Mouse (Mus musculus): Measurements from ENCODE around the gene Mblac1.
"Not testable (repeated sequence)": the region's sequence is repeated elsewhere in the genome, so short reads cannot be mapped to it uniquely, and the experiment has no call there.

Gene Mblac1

GRCm38 (mm10) chr5:138207873-138208272, 13.8 kb downstream of the Mblac1 start:
- no peak for DNase-seq (ENCODE audit: low read depth, low spot score)

GRCm38 (mm10) chr5:138216632-138217031, 22.5 kb downstream of the Mblac1 start:
- not testable (repeated sequence) for DNase-seq (ENCODE audit: low read depth, low spot score)

DNA sequence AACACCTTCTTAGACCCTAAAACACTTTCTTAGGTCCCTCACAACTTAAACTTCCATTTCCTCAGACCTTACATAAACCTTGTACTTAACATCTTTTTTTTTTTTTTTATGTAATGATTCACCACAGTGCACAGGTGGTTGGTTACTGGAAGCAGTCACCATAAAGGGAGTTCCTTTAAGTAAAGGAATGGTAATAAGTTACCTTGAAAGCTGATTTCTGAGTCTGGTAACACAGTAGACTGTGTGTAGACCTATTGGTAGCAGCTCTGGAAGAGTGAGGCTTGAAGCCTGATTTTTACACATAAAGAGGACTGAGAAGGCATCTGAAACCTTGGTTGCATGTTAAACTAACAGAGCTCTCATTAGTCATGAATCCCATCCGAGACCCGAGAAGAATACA, 25.8 kb downstream of the Mblac1 start:
- no peak for DNase-seq (ENCODE audit: low read depth, low spot score)

DNA sequence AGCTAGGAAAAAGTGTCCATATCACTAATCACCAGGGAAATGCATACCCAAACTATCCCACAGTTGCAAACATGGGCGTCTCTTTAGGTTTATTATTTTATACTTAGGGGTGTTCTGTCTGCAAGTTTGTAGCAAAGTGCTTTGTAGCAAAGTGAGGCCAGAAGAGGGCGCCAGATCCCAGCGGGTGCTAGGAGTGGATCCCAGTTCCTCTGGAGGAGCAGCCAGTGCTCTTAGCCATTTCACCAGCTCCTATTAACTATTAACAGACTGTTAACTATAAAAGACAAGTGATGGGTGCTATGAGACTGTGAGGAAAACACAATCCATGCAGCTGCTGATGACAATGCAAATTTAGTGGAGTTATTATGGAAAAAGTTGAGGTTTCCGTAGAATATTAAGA, 28.0 kb downstream of the Mblac1 start:
- peak; percentile 61 for DNase-seq (ENCODE audit: low read depth, low spot score)

DNA sequence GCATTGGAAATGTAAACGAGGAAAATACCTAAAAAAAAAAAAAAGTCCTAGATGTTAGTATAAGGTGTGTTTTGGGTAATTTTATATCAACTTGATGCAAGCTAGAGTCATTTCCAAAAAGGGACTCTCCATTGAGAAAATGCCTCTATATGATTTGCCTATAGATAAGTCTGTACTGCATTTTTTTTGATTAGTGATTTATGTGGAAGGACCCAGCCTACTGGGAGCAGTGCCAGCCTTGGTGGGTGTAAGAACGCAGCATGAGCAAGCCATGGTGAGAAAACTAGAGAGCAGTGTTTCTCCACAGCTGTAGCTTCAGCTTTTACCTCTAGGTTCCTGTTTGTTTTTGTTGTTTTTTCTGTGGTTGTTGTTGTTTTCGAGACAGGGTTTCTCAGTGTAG, 29.2 kb downstream of the Mblac1 start:
- DNase-seq (ENCODE audit: low read depth, low spot score): no peak

- DNase-seq (ENCODE audit: low read depth, low spot score): no peak
Observed at GRCm38 (mm10) chr5:138225700-138226099, 31.6 kb downstream of the Mblac1 start, which contains the start of gene Nxpe5. Gene Nxpe5 (plus strand): TSS chr5:138225898.

DNA sequence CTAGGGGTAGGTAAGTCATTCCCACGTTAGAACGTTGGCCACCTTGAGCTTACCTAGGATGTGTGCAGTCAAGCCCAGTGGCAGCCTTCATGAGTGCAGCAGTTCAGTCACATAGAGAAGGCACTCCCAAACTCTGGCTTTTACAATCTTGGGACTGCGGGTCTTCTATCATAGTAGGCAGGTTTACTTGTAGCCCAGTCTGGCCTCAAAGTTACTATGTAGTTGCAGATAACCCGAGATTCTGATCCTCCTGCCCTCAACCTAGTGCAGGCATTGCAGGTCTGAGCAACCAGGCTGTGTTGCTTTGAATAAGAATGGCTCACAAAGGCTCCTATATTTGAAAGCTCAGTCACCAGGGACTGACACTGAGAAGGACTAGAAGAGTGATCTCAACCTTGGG, 32.4 kb downstream of the Mblac1 start:
- no peak for DNase-seq (ENCODE audit: low read depth, low spot score)

DNA sequence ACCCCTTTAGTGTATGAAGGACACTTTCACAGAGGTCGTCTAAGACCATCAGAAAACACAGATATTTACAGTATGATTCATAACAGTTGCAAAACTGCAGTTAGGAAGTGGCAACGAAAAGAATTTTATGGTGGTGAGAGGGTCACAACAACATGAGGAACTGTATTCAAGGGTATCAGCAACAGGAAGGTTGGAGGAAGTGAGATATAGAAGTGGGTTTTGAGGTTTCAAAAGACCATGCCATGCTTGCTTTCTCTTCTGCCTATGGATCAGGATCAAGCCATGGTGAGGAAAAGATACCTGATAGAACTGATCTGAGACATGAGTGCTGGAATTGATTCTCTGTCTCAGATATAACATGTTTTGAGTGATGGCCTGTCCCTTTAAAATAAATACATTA, 33.3 kb downstream of the Mblac1 start:
- DNase-seq (ENCODE audit: low read depth, low spot score): no peak

DNA sequence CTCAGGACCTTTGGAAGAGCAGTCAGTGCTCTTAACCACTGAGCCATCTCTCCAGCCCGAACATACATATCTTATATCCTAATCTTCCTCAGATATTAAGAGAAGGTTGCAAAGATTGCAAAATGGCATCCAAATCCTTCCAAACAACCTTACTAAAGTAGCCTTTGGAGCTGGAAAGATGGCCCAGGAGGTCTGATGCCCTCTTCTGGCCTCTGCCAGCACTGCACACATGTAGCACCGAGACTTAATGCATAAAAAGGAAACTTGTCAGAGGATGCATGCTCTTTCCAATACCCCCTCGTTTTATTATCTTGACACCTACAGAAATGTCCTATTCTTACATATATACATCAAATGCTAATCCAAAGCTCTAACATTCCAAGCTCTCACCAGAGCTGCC, 33.9 kb downstream of the Mblac1 start:
- no peak for DNase-seq (ENCODE audit: low read depth, low spot score)

DNA sequence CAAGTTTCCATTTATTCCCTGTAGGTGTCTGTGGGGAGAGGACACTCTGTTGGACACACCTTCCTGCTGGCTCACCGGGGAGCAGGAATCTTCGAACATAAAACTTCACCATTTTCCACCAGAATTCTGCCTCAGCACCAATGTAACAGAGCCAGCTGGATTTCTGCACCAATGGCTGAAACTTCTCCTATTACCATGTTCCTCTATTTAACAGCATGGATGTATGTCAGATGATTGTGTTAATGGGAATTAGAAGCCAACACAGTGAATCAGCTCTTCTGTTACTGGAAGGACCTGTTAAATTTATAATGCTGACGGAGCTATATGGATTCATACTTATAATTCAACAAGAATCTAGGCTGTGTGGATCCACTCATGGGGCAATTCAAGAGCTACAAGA, 35.4 kb downstream of the Mblac1 start:
- no peak for DNase-seq (ENCODE audit: low read depth, low spot score)

GRCm38 (mm10) chr5:138233778-138234177, 39.7 kb downstream of the Mblac1 start:
- DNase-seq (ENCODE audit: low read depth, low spot score): no peak

GRCm38 (mm10) chr5:138234224-138234623, 40.1 kb downstream of the Mblac1 start:
- no peak for DNase-seq (ENCODE audit: low read depth, low spot score)

DNA sequence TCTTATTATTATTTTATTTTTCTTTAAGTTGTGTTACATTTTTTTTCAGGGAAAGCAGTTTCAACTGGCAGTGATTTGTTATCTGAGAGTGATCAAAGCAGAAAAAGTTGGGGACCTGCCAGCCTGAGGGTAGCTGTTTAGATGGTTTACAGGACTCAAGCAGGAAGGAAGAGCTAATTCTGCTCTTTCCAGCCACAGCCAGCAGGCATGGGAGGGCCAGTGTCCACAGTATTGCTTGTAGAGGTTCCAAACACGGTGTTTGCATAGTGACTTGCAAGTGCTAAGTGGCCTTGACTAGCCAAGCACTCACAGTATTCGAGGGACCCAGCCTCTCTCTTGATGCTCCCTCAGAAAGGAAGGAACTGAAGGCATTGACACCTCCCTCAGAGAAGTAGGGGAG, 47.4 kb downstream of the Mblac1 start:
- no peak for DNase-seq (ENCODE audit: low read depth, low spot score)

All from retina, postnatal 7 days (tissue).